Mouse (Mus musculus) cerebellum, postnatal 14 days (tissue): ENCODE data around the gene Kcne1.
A peak's percentile ranks its signal among the peaks of the same experiment; 100 is the strongest.

Experiments
- DNase-seq, 2 experiments: peaks; one replicate each; pipeline ENCODE4 v3.0.0; 2021; ENCODE audit warnings: mixed read lengths in 2 of 2

Kcne1 gene

GRCm38 (mm10) chr16:92355982-92356381, 3.3 kb downstream of the Kcne1 start:
- DNase-seq, result no peak

DNA sequence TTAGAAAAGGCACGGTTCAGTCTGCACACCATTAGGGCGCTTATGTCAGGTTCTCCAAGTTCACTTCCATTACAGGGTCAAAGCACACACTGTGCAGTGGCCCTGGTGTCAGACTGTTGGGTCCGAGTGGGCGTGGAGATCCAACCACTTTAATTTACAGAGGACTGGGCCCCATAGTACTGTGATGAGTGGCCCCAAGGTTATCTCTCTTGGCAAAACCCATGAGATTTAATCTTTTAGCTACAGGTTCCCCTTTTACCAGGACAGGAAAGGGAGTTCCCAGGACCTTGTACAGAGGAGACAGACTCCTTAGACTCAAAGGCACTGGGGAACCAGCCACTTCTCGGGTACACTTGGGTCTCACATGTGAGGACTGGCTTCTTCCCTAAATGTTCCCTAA, 3.9 kb downstream of the Kcne1 start:
- no peak for DNase-seq

GRCm38 (mm10) chr16:92353897-92354296, 5.4 kb downstream of the Kcne1 start:
- no peak for DNase-seq

- no peak for DNase-seq
Measured at GRCm38 (mm10) chr16:92353295-92353694, 6.0 kb downstream of the Kcne1 start.

GRCm38 (mm10) chr16:92348941-92349340, 10.3 kb downstream of the Kcne1 start:
- peak; percentile 84 to 90 for DNase-seq

DNA sequence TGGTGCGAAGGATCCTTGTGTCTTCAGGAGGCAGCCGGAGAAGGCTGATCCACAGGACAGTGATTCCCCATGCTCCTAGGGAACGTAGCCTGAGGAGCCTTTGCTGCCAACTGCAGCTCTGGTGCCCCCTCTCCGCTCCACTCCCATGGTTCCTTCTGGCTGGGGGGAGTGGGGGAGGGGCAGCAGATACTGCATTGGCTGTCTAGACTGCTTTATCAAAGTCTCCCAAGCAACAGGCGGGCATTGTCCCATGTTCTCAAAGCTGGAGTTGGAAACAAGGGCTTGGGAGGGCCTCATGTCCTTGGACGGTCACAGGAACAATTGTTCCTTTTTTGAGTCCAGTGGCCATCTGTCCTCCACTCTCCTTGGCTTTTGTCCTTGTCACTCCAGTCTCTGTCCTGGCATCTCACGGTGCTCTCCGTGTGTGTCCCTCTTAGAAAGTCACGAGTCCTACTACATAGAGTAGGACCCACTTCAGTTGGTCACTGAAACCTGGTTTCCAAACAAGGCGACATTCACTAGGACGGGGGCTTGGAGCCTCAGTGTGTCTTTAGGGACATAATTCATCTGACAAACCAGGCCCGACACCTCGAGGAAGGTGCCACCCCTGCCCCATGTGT, 12.9 kb downstream of the Kcne1 start:
- DNase-seq, result peak in 1 of 2 experiments; percentile 69

- no peak for DNase-seq
Measured at GRCm38 (mm10) chr16:92345177-92345576, 14.1 kb downstream of the Kcne1 start.

- peak; percentile 88 to 91 for DNase-seq
Measured at GRCm38 (mm10) chr16:92340612-92341511, 18.4 kb downstream of the Kcne1 start.

DNA sequence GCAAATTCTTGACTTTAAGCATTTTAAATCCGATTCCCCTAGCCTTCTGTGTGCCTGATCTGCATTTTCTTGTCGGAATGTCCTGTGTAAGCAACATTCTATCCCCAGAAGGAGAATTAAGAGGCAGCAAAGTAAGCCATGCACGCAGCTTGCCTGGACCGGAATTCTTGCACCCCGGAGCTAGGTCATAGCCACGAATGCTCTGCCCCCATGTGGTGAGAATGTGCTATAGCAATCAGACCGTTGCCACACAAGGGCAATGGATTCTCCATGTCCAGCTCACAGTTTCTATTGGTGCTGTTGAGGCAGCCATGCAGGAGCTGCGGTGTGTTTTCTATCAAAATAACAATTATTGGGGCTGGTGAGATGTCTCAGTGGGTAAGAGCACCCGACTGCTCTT, 23.0 kb downstream of the Kcne1 start:
- DNase-seq, result peak; percentile 90 to 91

GRCm38 (mm10) chr16:92334600-92334999, 24.7 kb downstream of the Kcne1 start:
- DNase-seq, result no peak

GRCm38 (mm10) chr16:92330966-92331365, 28.3 kb downstream of the Kcne1 start:
- peak; percentile 59 to 69 for DNase-seq

DNA sequence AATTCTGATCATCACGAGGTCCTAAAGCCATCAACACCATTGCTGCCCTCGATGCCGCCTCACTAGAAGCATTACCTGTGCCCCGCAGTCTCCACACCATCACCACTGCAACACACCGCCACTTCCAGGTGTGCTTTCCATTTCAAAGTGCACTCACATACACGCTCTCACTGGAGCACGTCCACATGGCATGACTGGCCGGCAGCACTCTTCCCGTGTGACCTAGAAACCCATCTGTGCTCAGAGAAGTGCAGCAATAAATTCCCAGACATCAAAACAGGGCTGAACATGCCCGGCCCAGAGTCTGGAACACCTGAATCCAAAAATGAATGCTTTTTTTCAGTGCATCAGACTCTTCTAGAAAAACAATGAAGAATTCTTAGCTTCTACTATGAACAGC, 31.4 kb downstream of the Kcne1 start:
- DNase-seq, result peak; percentile 69 to 71

GRCm38 (mm10) chr16:92325062-92325406, 34.2 kb downstream of the Kcne1 start:
- no peak for DNase-seq

GRCm38 (mm10) chr16:92324309-92325061, 34.8 kb downstream of the Kcne1 start:
- DNase-seq, result no peak

DNA sequence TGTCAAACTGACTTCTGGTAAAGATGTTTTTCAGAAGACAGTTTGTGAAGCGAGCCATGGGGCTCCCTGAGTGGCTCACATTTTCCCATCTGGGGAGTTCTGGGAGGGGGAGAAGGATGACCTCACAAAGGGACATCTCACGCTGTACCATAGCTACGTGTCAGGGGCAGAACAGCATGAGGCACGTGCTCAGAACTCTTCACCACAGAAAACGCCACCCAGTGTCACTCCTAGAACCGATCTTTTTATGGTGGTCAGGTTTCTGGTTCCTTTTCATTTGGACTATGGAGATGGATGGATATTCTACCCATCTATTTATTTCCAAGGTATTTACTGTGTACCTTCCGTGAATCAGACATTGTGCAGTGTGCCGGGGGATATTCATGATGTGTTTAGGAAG, 37.9 kb downstream of the Kcne1 start, which contains the start of gene Fam243:
Gene Fam243, minus strand, starts transcription at position 101 of the 400 bp plus-strand sequence.
- no peak for DNase-seq

DNA sequence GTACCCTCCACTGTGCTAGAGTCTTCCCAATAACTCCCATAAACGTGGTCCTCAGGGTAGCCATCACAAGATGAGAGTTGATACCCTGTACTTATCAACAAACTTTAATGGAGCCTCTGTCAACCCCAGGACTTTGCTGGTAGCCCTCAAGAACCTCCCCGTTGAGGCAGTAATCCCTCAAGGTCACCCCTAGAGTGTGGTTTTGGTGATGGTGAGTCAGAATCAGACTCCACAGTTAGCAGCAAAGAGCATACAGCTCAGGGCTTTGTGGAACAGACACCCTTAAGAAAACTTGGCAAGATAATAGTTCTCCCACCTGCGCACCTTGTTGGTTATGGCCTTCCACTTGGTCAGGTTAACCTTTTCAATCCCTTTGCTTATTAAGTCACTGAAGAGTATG, 38.9 kb downstream of the Kcne1 start:
- no peak for DNase-seq

DNA sequence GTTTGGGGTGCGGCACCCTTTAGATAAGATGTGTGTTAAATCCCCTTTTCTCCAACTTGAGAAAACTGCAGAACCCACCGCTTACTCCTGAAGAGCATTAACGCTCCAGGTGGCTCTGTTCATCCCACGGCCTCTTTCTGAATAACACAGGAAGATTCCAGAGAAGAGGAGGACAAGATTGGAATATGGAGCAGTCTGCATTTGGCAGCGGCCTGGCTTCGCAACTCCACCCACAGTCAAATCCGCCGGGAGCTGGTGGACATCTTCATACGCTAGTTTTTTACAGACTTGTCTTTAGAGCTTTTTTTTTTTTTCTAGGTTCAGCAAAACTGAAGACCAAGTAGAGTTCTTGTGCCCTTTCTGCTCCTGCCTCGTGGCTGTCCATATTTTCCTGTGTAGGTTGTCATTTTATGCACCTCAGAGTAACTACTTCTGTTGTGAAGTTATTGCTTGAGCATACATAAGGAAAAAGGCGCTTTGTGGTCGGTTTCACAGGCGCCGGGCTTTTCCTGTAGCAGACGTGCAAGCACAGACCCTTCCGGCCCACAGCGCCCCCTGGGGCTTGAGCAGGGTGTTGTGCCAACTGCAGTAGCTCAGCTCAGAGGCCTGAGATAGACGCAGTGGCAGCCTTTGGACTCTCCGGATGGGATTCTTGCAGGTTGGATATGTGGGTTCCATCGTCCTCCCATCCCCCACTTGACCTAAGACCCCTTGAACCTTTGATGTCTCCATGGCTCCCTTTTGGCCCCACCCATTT, 39.7 kb downstream of the Kcne1 start:
- DNase-seq, result peak; percentile 45 to 74

DNA sequence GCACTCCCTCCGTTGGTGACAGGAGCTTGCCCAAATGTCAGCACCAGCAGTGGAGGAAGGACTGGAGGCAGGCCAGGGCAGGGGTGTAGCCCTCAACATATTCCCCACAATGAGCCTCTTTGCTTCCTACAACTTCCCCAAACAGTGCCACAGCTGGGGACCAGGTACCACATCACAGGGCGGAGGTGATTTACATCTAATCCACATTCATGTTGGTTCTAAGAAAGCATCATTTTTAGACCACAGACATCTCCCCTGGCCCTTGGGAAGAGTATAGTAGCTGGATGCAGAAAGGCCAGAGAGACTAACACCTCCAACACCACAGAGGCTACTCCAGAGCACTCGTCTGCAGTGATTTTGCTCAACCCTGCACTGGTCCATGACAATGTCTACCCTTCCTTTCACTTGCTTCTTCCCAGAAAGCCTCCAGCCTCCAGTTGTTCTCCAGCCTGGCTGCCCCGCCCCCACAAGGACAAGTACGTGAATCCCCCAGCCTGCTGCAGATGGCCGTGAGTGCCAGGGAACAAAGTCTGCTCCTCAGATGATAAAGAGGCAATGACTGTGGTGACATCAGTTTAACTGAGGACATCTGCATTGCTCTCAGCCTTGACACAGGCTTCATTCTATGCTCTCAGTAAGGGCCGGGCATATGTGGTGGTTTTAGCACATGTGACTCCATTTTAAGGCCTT, 43.1 kb downstream of the Kcne1 start:
- DNase-seq, result no peak

DNA sequence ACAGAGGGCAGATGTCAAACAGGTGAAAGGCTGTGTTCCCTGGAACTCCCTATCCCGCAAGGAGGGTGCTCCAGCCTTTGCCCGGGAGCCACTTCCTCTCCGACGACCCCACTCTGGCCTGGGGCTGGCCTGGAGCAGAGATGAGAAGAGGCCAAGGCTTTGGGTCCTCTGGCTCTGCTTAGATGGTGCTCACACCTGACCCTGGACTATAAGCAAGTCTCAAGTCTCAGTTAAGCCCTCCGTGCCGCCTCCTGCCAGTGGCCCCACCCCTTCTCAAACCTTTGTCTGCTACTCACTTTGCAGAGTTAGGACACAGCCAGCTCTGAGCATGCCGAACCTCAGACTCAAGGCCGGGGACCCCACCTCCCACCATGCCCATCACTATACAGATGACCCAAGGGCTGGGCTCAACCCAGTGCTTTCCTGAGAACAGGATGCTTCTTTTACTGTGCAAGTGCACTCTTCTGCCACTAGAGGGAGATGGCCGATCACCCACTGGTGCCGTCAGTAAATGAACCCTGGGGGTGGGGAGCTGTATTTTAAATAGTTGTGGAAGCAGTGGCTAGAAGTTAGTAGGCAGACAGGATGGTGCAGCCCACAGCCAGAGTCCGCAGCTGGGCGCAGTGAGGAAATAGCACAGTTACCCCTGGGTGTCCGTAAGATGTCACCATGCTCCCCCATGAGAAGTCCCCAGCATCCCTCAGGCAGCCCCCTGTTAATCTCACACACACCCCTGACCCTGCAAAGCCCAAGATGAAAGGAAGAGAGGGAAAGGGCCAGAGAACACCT, 45.1 kb downstream of the Kcne1 start:
- DNase-seq, result peak; percentile 64 to 65

DNA sequence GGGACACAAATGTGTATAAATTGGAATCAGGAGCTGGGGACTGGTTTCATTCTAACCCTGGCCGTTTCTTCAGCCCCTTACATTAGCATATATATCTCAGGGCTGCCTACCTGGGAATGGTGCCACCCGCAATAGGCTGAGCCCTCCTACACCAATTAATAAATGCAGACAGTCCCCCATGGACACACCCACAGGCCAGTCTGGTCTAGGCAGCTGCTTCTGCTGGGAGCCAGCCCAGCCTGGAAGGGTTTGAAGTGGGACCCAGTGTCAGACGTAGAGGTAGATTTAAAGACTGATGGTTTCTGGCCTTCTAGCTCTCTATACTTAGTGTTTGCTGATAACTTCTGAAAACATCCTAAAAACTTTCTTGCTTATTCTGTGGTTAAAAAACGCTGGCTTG, 50.1 kb downstream of the Kcne1 start:
- peak; percentile 34 to 42 for DNase-seq

DNA sequence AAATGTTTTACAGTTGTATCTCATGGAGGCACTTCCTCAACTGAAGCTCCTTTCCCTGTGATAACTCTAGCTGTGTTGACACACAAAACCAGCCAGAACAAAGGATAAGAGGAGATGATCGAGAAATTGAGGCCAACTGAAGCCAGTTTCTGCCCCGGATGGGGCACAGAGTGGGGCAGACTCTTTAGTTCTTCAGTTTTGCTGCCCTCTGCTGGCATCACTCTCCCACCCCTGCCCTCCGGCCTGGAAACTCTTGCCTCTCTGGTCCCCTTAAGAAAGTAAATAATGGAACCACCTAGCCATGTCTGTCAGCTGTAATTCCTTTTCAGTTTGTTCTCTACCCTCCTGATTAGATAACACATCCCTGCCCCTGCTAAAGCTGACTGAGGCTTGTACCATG, 51.3 kb downstream of the Kcne1 start:
- DNase-seq, result no peak
